Mouse (Mus musculus) myocyte (in vitro differentiated cells): Measurements from ENCODE around the gene Farp2. TPM values are rescaled to one million over a fixed set of nuclear protein-coding genes. Genes with fewer than 3 reads are reported as not detected.
"Not testable (repeated sequence)": the region's sequence is repeated elsewhere in the genome, so short reads cannot be mapped to it uniquely, and the experiment has no call there.

ENCODE experiments used
- H3K27me3 ChIP-seq: one replicate; pipeline ENCODE4 v1.6.1; 2011; ENCODE audit not compliant: control insufficient read depth, insufficient read depth, insufficient read length
- H3K36me3 ChIP-seq: one replicate; pipeline ENCODE4 v1.6.1; 2011; ENCODE audit not compliant: control insufficient read depth, insufficient read depth
- H3K4me2 ChIP-seq: one replicate; pipeline ENCODE4 v1.6.1; 2011; ENCODE audit warnings: low read depth, control low read depth
- H3K4me3 ChIP-seq: one replicate; pipeline ENCODE4 v1.5.1; 2011; ENCODE audit warnings: mild to moderate bottlenecking, control low read depth, moderate library complexity
- H3K79me2 ChIP-seq: one replicate; pipeline ENCODE4 v1.6.1; 2011; ENCODE audit not compliant: control insufficient read depth, insufficient read depth
- H3ac ChIP-seq: one replicate; pipeline ENCODE4 v1.6.1; 2011; ENCODE audit not compliant: control insufficient read depth, insufficient read length
- CEBPB ChIP-seq: IDR thresholded peaks from 2 replicates; pipeline ENCODE4 v1.6.1; 2011; ENCODE audit warnings: mild to moderate bottlenecking, moderate library complexity; ENCODE audit not compliant: poor library complexity, insufficient read depth, severe bottlenecking
- E2F4 ChIP-seq: IDR thresholded peaks from one replicate; pipeline ENCODE4 v1.6.1; 2011; ENCODE audit warnings: mild to moderate bottlenecking, control low read depth, moderate library complexity; ENCODE audit not compliant: insufficient read depth
- MAX ChIP-seq: IDR thresholded peaks from one replicate; pipeline ENCODE4 v1.6.1; 2011; ENCODE audit warnings: low read depth, mild to moderate bottlenecking, control low read depth
- MYOD1 ChIP-seq, 3 experiments: IDR thresholded peaks; one replicate each; pipeline ENCODE4 v1.6.1; 2011; ENCODE audit warnings: control low read depth in 2 of 3, low read depth in 2 of 3, mild to moderate bottlenecking in 2 of 3, moderate library complexity in 1 of 3; ENCODE audit not compliant: insufficient read length in 2 of 3, control insufficient read depth in 1 of 3
- MYOG ChIP-seq, 3 experiments: IDR thresholded peaks; one replicate each; pipeline ENCODE4 v1.6.1; 2011; ENCODE audit warnings: control low read depth in 2 of 3, low read depth in 2 of 3, mild to moderate bottlenecking in 2 of 3; ENCODE audit not compliant: insufficient read length in 2 of 3, control insufficient read depth in 1 of 3, insufficient read depth in 1 of 3
- POLR2A ChIP-seq: IDR thresholded peaks from one replicate; pipeline ENCODE4 v1.6.1; 2011; ENCODE audit warnings: low read depth, mild to moderate bottlenecking, control low read depth, moderate library complexity; ENCODE audit not compliant: insufficient read length
- POLR2AphosphoS2 ChIP-seq: IDR thresholded peaks from one replicate; pipeline ENCODE4 v1.6.1; 2011; ENCODE audit warnings: low read depth, control low read depth; ENCODE audit not compliant: insufficient read length
- REST ChIP-seq: IDR thresholded peaks from one replicate; pipeline ENCODE4 v1.6.1; 2011; ENCODE audit warnings: mild to moderate bottlenecking, control low read depth, moderate library complexity; ENCODE audit not compliant: insufficient read depth, insufficient read length
- SRF ChIP-seq: IDR thresholded peaks from one replicate; pipeline ENCODE4 v1.6.1; 2011; ENCODE audit warnings: low read depth; ENCODE audit not compliant: control insufficient read depth, insufficient read length
- TCF12 ChIP-seq: IDR thresholded peaks from one replicate; pipeline ENCODE4 v1.6.1; 2011; ENCODE audit warnings: mild to moderate bottlenecking, control low read depth; ENCODE audit not compliant: poor library complexity, insufficient read depth, severe bottlenecking
- TCF3 ChIP-seq: IDR thresholded peaks from one replicate; pipeline ENCODE4 v1.6.1; 2011; ENCODE audit warnings: low read depth, control low read depth; ENCODE audit not compliant: insufficient read length
- USF1 ChIP-seq: IDR thresholded peaks from one replicate; pipeline ENCODE4 v1.6.1; 2011; ENCODE audit warnings: low read depth, mild to moderate bottlenecking, control low read depth, moderate library complexity
- polyA plus RNA-seq: library from polyadenylated mRNA; unstranded; fragments of >200 nt; fragmentation: generic; extraction: Trizol; gene quantifications from one replicate; pipeline ENCODE4 v1.2.1, GENCODE M21; 2012; ENCODE audit warnings: missing spikeins

The Farp2 gene
- polyA plus RNA-seq, 1 experiment, result 3.1 TPM

GRCm38 (mm10) chr1:93506944-93507676 lies 4.8 kb upstream of the Farp2 start:
- peaks cover 54% of the 10 kb centered on the region for H3K36me3 ChIP-seq
- H3K4me2 ChIP-seq, result no peak overlapping the region
- TF ChIP-seq TCF12 (no peak), TCF3 (no peak), CEBPB (no peak), MYOG (IDR thresholded peaks at IDR 0.05; ENCODE audit: control insufficient read depth in 1 of 3, insufficient read depth in 1 of 3, insufficient read length in 2 of 3, low read depth in 2 of 3) (no peak)

GRCm38 (mm10) chr1:93508576-93508975 lies 3.3 kb upstream of the Farp2 start:
- H3K36me3 ChIP-seq, result peaks cover 43% of the 10 kb centered on the region
- H3K4me3 ChIP-seq, H3K79me2 ChIP-seq, H3K27me3 ChIP-seq, H3K4me2 ChIP-seq, H3ac ChIP-seq: not testable (repeated sequence)

More at GRCm38 (mm10) chr1:93506944-93507676, 4.8 kb upstream of the Farp2 start:
- no peak overlapping the region for H3K4me3 ChIP-seq
- no peaks in the 10 kb centered on the region for H3K79me2 ChIP-seq
- H3K27me3 ChIP-seq, result no peaks in the 10 kb centered on the region
- H3ac ChIP-seq, result no peak overlapping the region

GRCm38 (mm10) chr1:93512351-93512690 lies 442 bp downstream of the Farp2 start:
- Histone ChIP-seq H3ac (peak overlapping the region; percentile 42), H3K79me2 (no peaks in the 10 kb centered on the region), H3K27me3 (no peaks in the 10 kb centered on the region), H3K4me3 (peak overlapping the region; percentile 45), H3K4me2 (peak overlapping the region; percentile 56), H3K36me3 (peaks cover 21% of the 10 kb centered on the region)
- TF ChIP-seq POLR2AphosphoS2, result no peak

DNA sequence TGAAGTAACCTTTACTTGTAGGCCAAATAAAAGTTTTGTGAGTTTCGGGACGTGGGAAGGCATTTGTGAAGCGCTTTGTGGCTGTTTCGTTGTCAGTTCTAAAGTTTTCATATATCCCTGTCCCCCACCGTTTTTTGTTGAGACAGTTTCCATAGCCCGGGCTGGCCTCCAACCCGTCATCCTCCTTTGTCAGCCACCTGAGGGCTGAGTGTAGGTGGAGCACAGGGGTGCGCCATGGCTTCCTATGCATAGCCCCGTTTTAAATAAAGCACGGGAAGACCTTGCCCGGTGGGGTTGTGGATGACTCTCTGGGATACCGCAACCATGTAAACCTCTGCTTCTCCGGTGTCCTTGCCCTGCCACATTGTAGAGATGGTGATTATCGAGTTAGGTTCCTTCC lies 1.3 kb downstream of the Farp2 start:
- H3ac ChIP-seq, result no peak overlapping the region
- H3K4me3 ChIP-seq, result peak overlapping the region; percentile 45
- H3K36me3 ChIP-seq, result peaks cover 12% of the 10 kb centered on the region
- peak overlapping the region; percentile 56 for H3K4me2 ChIP-seq
- no peak for TF ChIP-seq MAX
- no peak for TF ChIP-seq REST
- TF ChIP-seq USF1, result no peak
- TF ChIP-seq MYOG (IDR thresholded peaks at IDR 0.05; ENCODE audit: control insufficient read depth in 1 of 3, insufficient read depth in 1 of 3, insufficient read length in 2 of 3, low read depth in 2 of 3), result no peak
- no peak for TF ChIP-seq TCF12
- no peak for TF ChIP-seq POLR2A
- TF ChIP-seq E2F4, result no peak
- TF ChIP-seq MYOD1 (IDR thresholded peaks at IDR 0.05; ENCODE audit: control insufficient read depth in 1 of 3, insufficient read length in 2 of 3, low read depth in 2 of 3), result no peak
- no peak for TF ChIP-seq TCF3
- no peak for TF ChIP-seq POLR2AphosphoS2
- TF ChIP-seq CEBPB, result no peak
- TF ChIP-seq SRF, result no peak
- H3K27me3 ChIP-seq, result no peaks in the 10 kb centered on the region
- H3K79me2 ChIP-seq, result no peaks in the 10 kb centered on the region

DNA sequence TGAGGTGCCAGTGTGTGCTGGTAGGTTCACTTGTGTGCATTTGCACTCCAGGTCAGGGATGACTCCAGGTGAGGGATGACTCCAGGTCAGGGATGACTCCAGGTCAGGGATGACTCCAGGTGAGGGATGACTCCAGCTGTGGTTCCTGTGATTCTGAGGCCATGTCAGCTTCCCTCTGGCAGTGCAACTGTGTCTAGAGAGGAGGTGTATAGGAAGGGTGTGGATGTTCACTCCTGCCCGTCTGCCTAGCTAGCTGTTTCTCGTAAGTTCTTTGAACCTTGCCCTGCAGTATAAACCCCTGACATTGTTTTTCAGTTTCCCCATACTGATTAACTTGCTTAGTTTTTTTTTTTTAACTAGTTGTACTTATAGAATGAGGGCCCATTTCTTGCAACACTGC lies 9.6 kb downstream of the Farp2 start:
- H3ac ChIP-seq, result no peak overlapping the region
- H3K79me2 ChIP-seq, result no peaks in the 10 kb centered on the region
- no peak overlapping the region for H3K4me2 ChIP-seq
- H3K36me3 ChIP-seq, result no peaks in the 10 kb centered on the region
- TF ChIP-seq CEBPB, result no peak
- TF ChIP-seq E2F4, result no peak
- no peak for TF ChIP-seq TCF3
- no peak for TF ChIP-seq MYOG (IDR thresholded peaks at IDR 0.05; ENCODE audit: control insufficient read depth in 1 of 3, insufficient read depth in 1 of 3, insufficient read length in 2 of 3, low read depth in 2 of 3)
- TF ChIP-seq USF1, result no peak
- no peak for TF ChIP-seq POLR2AphosphoS2
- no peak for TF ChIP-seq SRF
- TF ChIP-seq MYOD1 (IDR thresholded peaks at IDR 0.05; ENCODE audit: control insufficient read depth in 1 of 3, insufficient read length in 2 of 3, low read depth in 2 of 3), result no peak
- TF ChIP-seq REST, result no peak
- TF ChIP-seq MAX, result no peak
- no peak overlapping the region for H3K4me3 ChIP-seq
- no peaks in the 10 kb centered on the region for H3K27me3 ChIP-seq

GRCm38 (mm10) chr1:93522325-93522724 lies 10.4 kb downstream of the Farp2 start:
- H3K79me2 ChIP-seq, result no peaks in the 10 kb centered on the region
- H3K4me2 ChIP-seq, result no peak overlapping the region
- no peak for TF ChIP-seq POLR2A
- TF ChIP-seq CEBPB, result no peak
- no peak for TF ChIP-seq POLR2AphosphoS2
- TF ChIP-seq MYOD1 (IDR thresholded peaks at IDR 0.05; ENCODE audit: control insufficient read depth in 1 of 3, insufficient read length in 2 of 3, low read depth in 2 of 3), result no peak
- no peak for TF ChIP-seq USF1
- TF ChIP-seq SRF, result no peak
- TF ChIP-seq REST, result no peak
- no peak for TF ChIP-seq MAX
- TF ChIP-seq MYOG (IDR thresholded peaks at IDR 0.05; ENCODE audit: control insufficient read depth in 1 of 3, insufficient read depth in 1 of 3, insufficient read length in 2 of 3, low read depth in 2 of 3), result no peak
- TF ChIP-seq TCF12, result no peak
- no peak for TF ChIP-seq E2F4
- TF ChIP-seq TCF3, result no peak
- H3K27me3 ChIP-seq, result no peaks in the 10 kb centered on the region
- no peaks in the 10 kb centered on the region for H3K36me3 ChIP-seq
- H3ac ChIP-seq, result no peak overlapping the region
- H3K4me3 ChIP-seq, result no peak overlapping the region
